Mouse (Mus musculus) lung, adult 2 months (tissue): Measurements from ENCODE around the gene Nek2.

ENCODE experiments used
- CTCF ChIP-seq: fragments of 200-500 bp; IDR thresholded peaks from 2 replicates; pipeline ENCODE4 v1.5.1; 2011; ENCODE audit warnings: mild to moderate bottlenecking, low read length, control low read depth; ENCODE audit not compliant: insufficient read depth
- POLR2A ChIP-seq: fragments of 200-500 bp; IDR thresholded peaks from 2 replicates; pipeline ENCODE4 v1.6.1; 2011; ENCODE audit warnings: low read depth, mild to moderate bottlenecking, control low read depth, low read length, borderline replicate concordance; ENCODE audit errors: extremely low read depth

- TF ChIP-seq POLR2A (no peak), CTCF (no peak)
These were observed 28.3 kb downstream of the Nek2 start for GRCm38 (mm10) chr1:191849501-191849900.
